Mouse (Mus musculus): ENCODE measurements around the gene Eif2d. TPM values are rescaled to one million over a fixed set of nuclear protein-coding genes. Genes with fewer than 3 reads are reported as not detected.

The Eif2d gene
- polyA plus RNA-seq, 2 experiments: 19.0 to 30.1 TPM

- Histone ChIP-seq H3K9me3 (ENCODE audit: control insufficient read depth, low read length) (no peaks in the 10 kb centered on the region), H3K36me3 (replicated peaks; ENCODE audit: control insufficient read depth, insufficient read depth, low read depth) (no peaks in the 10 kb centered on the region; the same call in 1 of the 2 replicates), H3K27me3 (ENCODE audit: control insufficient read depth, insufficient read depth, low read length) (no peaks in the 10 kb centered on the region), H3K4me3 (ENCODE audit: insufficient read depth in 1 of 2, low read depth in 2 of 2, low read length in 2 of 2) (no peak overlapping the region), H3K9ac (replicated peaks) (no peak overlapping the region), H3K4me2 (ENCODE audit: low read depth) (no peak overlapping the region), H3K4me1 (replicated peaks; ENCODE audit: control insufficient read depth in 2 of 2, insufficient read depth in 2 of 2, low read length in 1 of 2) (no peaks in the 10 kb centered on the region), H3K27ac (no peak overlapping the region)
- TF ChIP-seq CTCF (IDR thresholded peaks at IDR 0.05; ENCODE audit: low read depth): peak; percentile 92
- no peak for TF ChIP-seq EP300 (IDR thresholded peaks at IDR 0.05; ENCODE audit: low read depth)
- no peak for ATAC-seq (ENCODE audit: insufficient read depth)
- peak; percentile 44 to 56 (median 45) for DNase-seq (ENCODE audit: low read depth in 3 of 3, low spot score in 3 of 3)
- WGBS (ENCODE audit: insufficient replicate concordance): 47% methylated on average over 9 of the region's 9 CpGs
Measured at GRCm38 (mm10) chr1:131181642-131182527, 28.9 kb downstream of the Eif2d start.

GRCm38 (mm10) chr1:131183201-131183600 is 30.2 kb downstream of the Eif2d start:
- no peaks in the 10 kb centered on the region; the same call in 1 of the 2 replicates for H3K36me3 ChIP-seq (replicated peaks; ENCODE audit: control insufficient read depth, insufficient read depth, low read depth)
- H3K4me2 ChIP-seq (ENCODE audit: low read depth): no peak overlapping the region
- WGBS (ENCODE audit: insufficient replicate concordance): 53% methylated on average over 7 of the region's 7 CpGs
- 0 out of 2 replicates have a peak, but pooled peaks have one; percentile 13 for ATAC-seq (ENCODE audit: insufficient read depth)
- H3K27ac ChIP-seq: no peak overlapping the region
- TF ChIP-seq CTCF (IDR thresholded peaks at IDR 0.05; ENCODE audit: low read depth) (no peak), EP300 (IDR thresholded peaks at IDR 0.05; ENCODE audit: low read depth) (no peak)
- no peaks in the 10 kb centered on the region for H3K4me1 ChIP-seq (replicated peaks; ENCODE audit: control insufficient read depth in 2 of 2, insufficient read depth in 2 of 2, low read length in 1 of 2)
- H3K27me3 ChIP-seq (ENCODE audit: control insufficient read depth, insufficient read depth, low read length): no peaks in the 10 kb centered on the region
- no peaks in the 10 kb centered on the region for H3K9me3 ChIP-seq (ENCODE audit: control insufficient read depth, low read length)
- H3K4me3 ChIP-seq (ENCODE audit: insufficient read depth in 1 of 2, low read depth in 2 of 2, low read length in 2 of 2): no peak overlapping the region
- no peak overlapping the region for H3K9ac ChIP-seq (replicated peaks)
- DNase-seq (ENCODE audit: low read depth in 3 of 3, low spot score in 3 of 3): no peak

- Histone ChIP-seq H3K4me3 (ENCODE audit: insufficient read depth in 1 of 2, low read depth in 2 of 2, low read length in 2 of 2) (no peak overlapping the region), H3K4me1 (replicated peaks; ENCODE audit: control insufficient read depth in 2 of 2, insufficient read depth in 2 of 2, low read length in 1 of 2) (no peaks in the 10 kb centered on the region; a peak in 1 of 4 replicates), H3K27me3 (ENCODE audit: control insufficient read depth, insufficient read depth, low read length) (no peaks in the 10 kb centered on the region), H3K9me3 (ENCODE audit: control insufficient read depth, low read length) (no peaks in the 10 kb centered on the region), H3K36me3 (replicated peaks; ENCODE audit: control insufficient read depth, insufficient read depth, low read depth) (no peaks in the 10 kb centered on the region; the same call in 1 of the 2 replicates), H3K4me2 (ENCODE audit: low read depth) (no peak overlapping the region), H3K9ac (replicated peaks) (no peak overlapping the region), H3K27ac (no peak overlapping the region)
- ATAC-seq (ENCODE audit: insufficient read depth) (no peak), DNase-seq (ENCODE audit: low read depth in 3 of 3, low spot score in 3 of 3) (no peak)
- WGBS (ENCODE audit: insufficient replicate concordance): 53% methylated on average over 9 of the region's 9 CpGs
- no peak for TF ChIP-seq CTCF (IDR thresholded peaks at IDR 0.05; ENCODE audit: low read depth)
- TF ChIP-seq EP300 (IDR thresholded peaks at IDR 0.05; ENCODE audit: low read depth): no peak
Measured at GRCm38 (mm10) chr1:131184253-131184955, 31.4 kb downstream of the Eif2d start.

- H3K4me2 ChIP-seq (ENCODE audit: low read depth): no peak overlapping the region
- no peak overlapping the region for H3K4me3 ChIP-seq (ENCODE audit: insufficient read depth in 1 of 2, low read depth in 2 of 2, low read length in 2 of 2)
- ATAC-seq (ENCODE audit: insufficient read depth): no peak
- H3K4me1 ChIP-seq (replicated peaks; ENCODE audit: control insufficient read depth in 2 of 2, insufficient read depth in 2 of 2, low read length in 1 of 2): no peaks in the 10 kb centered on the region; a peak in 1 of 4 replicates
- no peaks in the 10 kb centered on the region for H3K36me3 ChIP-seq (replicated peaks; ENCODE audit: control insufficient read depth, insufficient read depth, low read depth)
- no peaks in the 10 kb centered on the region for H3K9me3 ChIP-seq (ENCODE audit: control insufficient read depth, low read length)
- TF ChIP-seq EP300 (IDR thresholded peaks at IDR 0.05; ENCODE audit: low read depth): no peak
- TF ChIP-seq CTCF (IDR thresholded peaks at IDR 0.05; ENCODE audit: low read depth): no peak
- H3K27me3 ChIP-seq (ENCODE audit: control insufficient read depth, insufficient read depth, low read length): no peaks in the 10 kb centered on the region
- no peak overlapping the region for H3K27ac ChIP-seq
- no peak for DNase-seq (ENCODE audit: low read depth in 3 of 3, low spot score in 3 of 3)
- no peak overlapping the region for H3K9ac ChIP-seq (replicated peaks)
- 55% methylated on average over 8 of the region's 8 CpGs for WGBS (ENCODE audit: insufficient replicate concordance)
Measured at GRCm38 (mm10) chr1:131184956-131185660, 32.1 kb downstream of the Eif2d start.

Measured in liver, embryonic 14.5 days (tissue).